Mouse (Mus musculus): Measurements from ENCODE around the gene Rbak.
"Not testable (repeated sequence)": the region's sequence is repeated elsewhere in the genome, so short reads cannot be mapped to it uniquely, and the experiment has no call there.

Rbak gene

DNA sequence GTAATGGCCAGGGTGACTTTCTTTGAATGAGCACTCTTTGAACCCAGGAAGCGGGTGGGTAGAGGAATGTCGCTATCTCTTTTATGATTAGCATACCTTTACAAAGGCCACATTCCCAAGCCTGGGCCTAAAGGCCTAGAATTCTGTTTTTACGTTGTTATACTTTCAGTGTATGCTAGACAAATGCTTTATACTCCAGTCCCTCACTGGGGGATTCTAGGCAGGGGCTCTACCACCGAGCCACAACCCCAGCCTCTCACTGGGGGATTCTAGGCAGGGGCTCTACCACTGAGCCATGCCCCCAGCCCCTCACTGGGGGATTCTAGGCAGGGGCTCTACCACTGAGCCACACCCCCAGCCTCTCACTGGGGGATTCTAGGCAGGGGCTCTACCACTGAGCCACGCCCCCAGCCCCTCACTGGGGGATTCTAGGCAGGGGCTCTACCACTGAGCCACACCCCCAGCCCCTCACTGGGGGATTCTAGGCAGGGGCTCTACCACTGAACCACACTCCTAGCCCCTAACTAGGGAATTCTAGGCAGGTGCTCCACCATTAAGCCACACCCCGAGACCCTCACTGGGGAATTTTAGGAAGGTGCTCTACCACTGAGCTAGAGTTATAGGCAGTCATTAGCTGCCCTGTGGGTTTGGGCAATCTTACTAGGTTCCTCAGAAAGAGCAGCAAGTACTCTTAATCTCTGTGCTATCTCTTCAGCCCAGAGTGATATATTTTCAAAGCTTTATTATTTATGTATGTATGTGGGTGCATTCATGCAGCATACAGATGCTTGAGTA is 46.2 kb downstream of the Rbak start:
- DNase-seq, result not testable (repeated sequence)

DNA sequence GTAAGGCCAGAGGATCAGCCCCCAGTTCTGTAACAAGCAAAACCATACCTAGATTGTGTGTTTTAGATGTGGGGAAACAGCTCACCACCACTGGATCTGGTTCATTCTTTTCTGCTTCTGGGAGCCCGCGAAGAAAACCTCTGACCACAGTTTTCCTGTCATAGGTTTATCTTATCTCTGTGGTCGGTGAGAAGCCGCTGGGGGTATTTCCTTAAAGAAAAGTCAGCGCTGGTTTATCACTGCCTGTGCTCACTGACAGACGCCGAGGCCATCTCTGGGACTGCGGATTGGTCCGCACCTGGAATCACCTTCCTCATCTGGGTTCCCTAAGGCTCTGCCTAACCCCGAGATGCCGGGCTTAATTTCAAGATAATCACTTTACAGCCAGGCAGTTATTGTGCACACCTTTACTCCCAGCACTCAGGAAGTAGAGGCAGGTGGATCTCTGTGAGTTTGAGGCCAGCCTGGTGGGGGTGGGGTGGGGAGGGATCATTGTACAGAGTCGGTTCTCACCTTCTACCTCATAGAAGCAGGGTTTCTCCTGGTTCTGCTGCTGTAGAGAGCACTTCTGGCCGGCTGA is 47.5 kb downstream of the Rbak start:
- no peak for DNase-seq

DNA sequence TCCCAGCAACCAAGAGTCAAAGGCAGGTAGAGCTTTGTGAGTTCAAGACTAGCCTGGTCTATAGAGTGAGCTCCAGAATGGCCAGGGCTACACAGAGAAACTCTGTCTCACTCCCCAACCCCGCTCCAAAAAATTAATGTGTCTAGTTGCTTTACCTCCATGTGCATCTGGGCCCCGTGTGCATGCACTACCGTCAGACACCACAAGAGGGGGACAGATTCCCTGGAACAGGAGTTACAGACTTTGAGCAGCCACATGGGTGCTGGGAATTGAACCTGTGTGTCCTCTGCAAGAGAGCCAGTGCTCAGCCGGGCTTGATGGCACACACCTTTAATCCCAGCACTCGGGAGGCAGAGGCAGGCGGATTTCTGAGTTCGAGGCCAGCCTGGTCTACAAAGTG is 50.2 kb downstream of the Rbak start:
- DNase-seq, result no peak

DNA sequence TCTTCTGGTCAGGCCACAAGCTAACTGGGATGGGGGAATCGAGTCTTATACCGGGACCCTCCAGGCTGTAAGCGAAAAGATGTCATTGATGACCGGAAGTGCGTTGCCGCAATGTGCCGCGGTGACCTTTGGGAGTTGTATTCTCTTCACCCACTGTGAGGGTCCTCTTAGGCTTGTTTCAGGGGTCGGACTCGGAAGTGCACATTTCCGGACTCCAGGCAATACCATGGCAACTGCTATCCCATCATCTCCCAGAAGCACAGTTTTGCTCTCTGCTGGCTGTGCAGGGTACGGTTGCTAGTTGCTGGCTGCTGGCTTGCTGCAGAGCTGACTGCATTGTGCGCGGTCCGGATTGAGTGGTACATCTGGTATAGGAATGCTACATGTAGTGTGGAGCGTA is 51.5 kb downstream of the Rbak start:
- DNase-seq, result no peak

DNA sequence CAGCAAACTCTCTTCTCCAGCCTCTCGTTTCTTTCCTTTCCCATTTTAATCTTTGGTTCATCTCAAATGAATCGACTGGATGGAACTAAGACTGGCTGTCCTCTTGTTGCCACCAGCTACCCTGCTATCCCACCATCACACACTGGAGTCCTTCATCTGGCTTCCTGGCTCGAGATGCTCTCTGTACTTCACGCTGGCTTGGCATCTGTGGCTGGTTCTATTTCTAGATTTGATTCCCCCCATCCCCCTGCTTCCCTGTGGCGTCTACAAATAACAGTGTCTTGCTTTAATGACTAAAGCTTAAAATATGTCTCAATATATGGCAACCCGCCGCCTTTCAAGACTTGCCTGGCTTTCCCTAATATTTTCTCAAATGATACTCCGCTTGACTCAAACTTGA is 52.7 kb downstream of the Rbak start:
- DNase-seq, result no peak

DNA sequence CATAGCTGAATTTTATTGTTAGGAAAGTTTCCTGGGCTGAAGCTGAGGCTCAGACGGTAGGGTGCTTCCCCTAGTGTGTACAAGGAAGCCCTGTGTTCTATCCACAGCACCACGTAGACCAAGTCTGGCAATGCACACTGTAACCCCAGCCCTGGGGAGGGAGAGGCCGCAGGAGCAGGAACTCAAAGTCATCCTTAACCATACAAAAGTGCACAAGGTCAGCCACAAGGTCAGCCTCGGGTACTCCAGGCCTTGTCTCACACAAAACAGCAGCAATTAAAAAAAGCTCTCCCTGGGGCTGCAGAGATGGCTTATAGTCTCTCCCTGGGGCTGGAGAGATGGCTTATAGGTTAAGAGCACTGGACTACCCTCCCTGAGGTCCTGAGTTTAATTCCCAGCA is 53.7 kb downstream of the Rbak start:
- no peak for DNase-seq

DNA sequence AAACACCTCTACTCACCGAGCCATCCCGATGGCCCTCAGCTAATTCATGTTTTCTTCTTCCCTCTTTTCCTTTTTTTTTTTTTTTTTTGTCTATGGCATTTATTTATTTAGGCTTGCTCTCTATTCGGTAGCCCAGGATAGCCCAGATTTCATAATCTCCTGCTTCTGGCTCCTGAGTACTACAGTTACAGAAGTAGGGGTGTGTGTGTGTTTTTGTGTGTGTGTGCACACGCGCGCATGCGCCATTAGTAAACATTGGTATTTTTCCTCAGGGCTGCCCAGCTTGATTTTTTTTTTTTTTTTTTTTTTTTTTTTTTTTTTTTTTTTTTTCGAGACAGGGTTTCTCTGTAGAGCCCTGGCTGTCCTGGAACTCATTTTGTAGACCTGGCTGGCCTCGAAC is 54.5 kb downstream of the Rbak start:
- DNase-seq, result no peak

DNA sequence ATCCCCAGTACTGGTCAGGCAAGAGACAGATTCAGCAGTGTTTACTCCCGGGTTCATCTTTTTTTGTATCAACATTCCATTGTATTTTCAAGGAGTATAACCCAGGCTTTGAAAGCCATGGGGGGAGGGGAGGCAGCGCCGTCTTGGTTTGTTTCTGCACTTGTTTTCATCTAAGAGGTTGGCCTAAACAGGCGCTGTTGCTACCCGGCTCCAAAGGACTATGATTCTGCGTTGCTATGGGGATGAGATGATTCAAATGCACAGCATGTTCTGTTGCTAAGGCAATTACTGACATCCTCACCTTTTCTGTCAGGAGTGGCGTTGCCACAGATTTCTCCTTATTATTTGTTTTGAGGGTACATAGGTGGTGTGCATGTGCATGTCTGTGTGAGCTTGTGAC is 55.0 kb downstream of the Rbak start:
- no peak for DNase-seq

DNA sequence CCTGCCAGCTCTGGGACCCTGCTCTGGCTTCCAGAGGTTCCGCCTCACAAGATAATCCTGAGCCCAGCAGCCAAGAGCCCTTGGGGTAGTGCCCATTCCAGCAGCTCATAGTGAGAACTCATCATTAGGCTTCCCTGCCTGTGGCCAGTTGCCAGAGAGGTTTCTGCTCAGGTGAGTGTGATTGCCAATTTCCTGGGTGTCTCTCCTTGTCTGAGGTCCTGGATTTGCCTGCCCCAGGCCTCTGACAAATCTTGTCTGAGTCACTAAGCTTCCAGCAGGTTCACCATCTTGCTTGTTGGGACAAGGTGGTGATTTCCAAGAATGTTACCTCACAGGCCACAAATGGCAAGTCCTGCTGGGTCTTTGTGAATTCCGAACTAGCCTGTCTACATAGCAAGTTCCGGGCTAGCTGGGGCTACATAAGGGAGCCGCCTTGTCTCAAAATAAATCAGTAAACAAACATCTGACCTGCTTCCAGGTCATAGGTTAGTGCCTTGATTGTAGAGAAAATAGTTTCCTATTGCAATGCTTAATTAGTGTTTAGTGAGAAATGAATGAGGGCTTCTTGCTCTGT is 55.7 kb downstream of the Rbak start:
- DNase-seq, result no peak

DNA sequence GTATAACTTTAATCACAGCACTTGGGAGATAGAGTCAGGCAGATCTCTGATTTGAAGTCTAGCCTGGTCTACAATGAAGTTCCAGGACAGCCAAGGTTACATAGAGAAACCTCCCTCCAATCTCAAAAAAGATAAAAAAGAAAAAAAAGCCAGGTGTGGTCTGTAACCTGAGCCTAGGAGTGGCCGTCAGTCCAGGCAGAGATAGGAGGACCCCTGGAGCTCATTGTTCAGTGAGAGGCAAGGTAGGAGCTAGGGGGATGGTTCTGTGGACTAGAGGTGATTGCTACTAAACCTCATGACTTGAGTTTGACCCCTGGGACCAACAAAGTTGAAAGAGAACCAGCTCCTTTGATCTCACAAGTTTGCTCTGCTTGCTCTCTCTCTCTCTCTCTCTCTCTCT is 57.9 kb downstream of the Rbak start:
- DNase-seq, result no peak
